Mouse (Mus musculus): ENCODE data around the gene Lmx1b. TPM values are rescaled to one million over a fixed set of nuclear protein-coding genes. Genes with fewer than 3 reads are reported as not detected.

Gene Lmx1b
- polyA plus RNA-seq, 1 experiment from 2014 or later, result 0.07 TPM

- Histone ChIP-seq H3K27ac (replicated peaks in 1 of 2; ENCODE audit: control insufficient read depth in 1 of 2, insufficient read depth in 1 of 2, low read depth in 2 of 2, low read length in 2 of 2) (no peak overlapping the region), H3K36me3 (ENCODE audit: control insufficient read depth, insufficient read depth, low read length) (no peaks in the 10 kb centered on the region), H3K9me3 (ENCODE audit: control insufficient read depth, low read length) (no peaks in the 10 kb centered on the region), H3K4me2 (ENCODE audit: low read length) (no peak overlapping the region), H3K4me1 (ENCODE audit: control insufficient read depth in 2 of 2, insufficient read depth in 2 of 2, low read length in 2 of 2) (peaks cover 2 to 10% of the 10 kb centered on the region in 2 experiments; a peak in 3 of 4 replicates), H3K9ac (ENCODE audit: low read length) (no peak overlapping the region), H3K27me3 (ENCODE audit: control insufficient read depth, insufficient read depth, low read length) (peaks cover 72% of the 10 kb centered on the region), H3K4me3 (ENCODE audit: control insufficient read depth in 1 of 2, insufficient read depth in 1 of 2, low read depth in 1 of 2, low read length in 2 of 2) (no peak overlapping the region)
- 7% methylated on average over 4 of the region's 4 CpGs for WGBS
- ATAC-seq (ENCODE audit: insufficient number of reproducible peaks, insufficient read depth, low FRiP score, low read depth), result no peak
These were observed 57.0 kb downstream of the Lmx1b start for GRCm38 (mm10) chr2:33583317-33583716.

- H3K9me3 ChIP-seq (ENCODE audit: control insufficient read depth, low read length), result no peaks in the 10 kb centered on the region
- H3K9ac ChIP-seq (ENCODE audit: low read length), result no peak overlapping the region
- H3K27me3 ChIP-seq (ENCODE audit: control insufficient read depth, insufficient read depth, low read length), result peaks cover 79% of the 10 kb centered on the region
- 5% methylated on average over 5 of the region's 5 CpGs for WGBS
- no peak overlapping the region for H3K27ac ChIP-seq (replicated peaks in 1 of 2; ENCODE audit: control insufficient read depth in 1 of 2, insufficient read depth in 1 of 2, low read depth in 2 of 2, low read length in 2 of 2)
- H3K4me1 ChIP-seq (ENCODE audit: control insufficient read depth in 2 of 2, insufficient read depth in 2 of 2, low read length in 2 of 2), result peaks cover 2 to 10% of the 10 kb centered on the region in 2 experiments; a peak in 3 of 4 replicates
- H3K4me2 ChIP-seq (ENCODE audit: low read length), result no peak overlapping the region
- no peak overlapping the region for H3K4me3 ChIP-seq (ENCODE audit: control insufficient read depth in 1 of 2, insufficient read depth in 1 of 2, low read depth in 1 of 2, low read length in 2 of 2)
- peak; percentile 13; the same call in 1 of the 2 replicates for ATAC-seq (ENCODE audit: insufficient number of reproducible peaks, insufficient read depth, low FRiP score, low read depth)
- H3K36me3 ChIP-seq (ENCODE audit: control insufficient read depth, insufficient read depth, low read length), result no peaks in the 10 kb centered on the region
These were observed 57.8 kb downstream of the Lmx1b start for GRCm38 (mm10) chr2:33582457-33583060.

- no peaks in the 10 kb centered on the region for H3K36me3 ChIP-seq (ENCODE audit: control insufficient read depth, insufficient read depth, low read length)
- no peaks in the 10 kb centered on the region for H3K9me3 ChIP-seq (ENCODE audit: control insufficient read depth, low read length)
- H3K4me3 ChIP-seq (ENCODE audit: control insufficient read depth in 1 of 2, insufficient read depth in 1 of 2, low read depth in 1 of 2, low read length in 2 of 2), result no peak overlapping the region
- peaks cover 83% of the 10 kb centered on the region for H3K27me3 ChIP-seq (ENCODE audit: control insufficient read depth, insufficient read depth, low read length)
- no peak overlapping the region for H3K27ac ChIP-seq (replicated peaks in 1 of 2; ENCODE audit: control insufficient read depth in 1 of 2, insufficient read depth in 1 of 2, low read depth in 2 of 2, low read length in 2 of 2)
- no peak overlapping the region for H3K4me2 ChIP-seq (ENCODE audit: low read length)
- ATAC-seq (ENCODE audit: insufficient number of reproducible peaks, insufficient read depth, low FRiP score, low read depth), result no peak
- H3K9ac ChIP-seq (ENCODE audit: low read length), result no peak overlapping the region
- WGBS, result 10% methylated on average over 8 of the region's 8 CpGs
- peaks cover 2 to 10% of the 10 kb centered on the region in 2 experiments; a peak in 3 of 4 replicates for H3K4me1 ChIP-seq (ENCODE audit: control insufficient read depth in 2 of 2, insufficient read depth in 2 of 2, low read length in 2 of 2)
These were observed 58.4 kb downstream of the Lmx1b start for GRCm38 (mm10) chr2:33581866-33582265.

- Histone ChIP-seq H3K4me2 (ENCODE audit: low read length) (peak overlapping the region; percentile 73), H3K9me3 (ENCODE audit: control insufficient read depth, low read length) (no peaks in the 10 kb centered on the region)
These were observed 58.9 kb downstream of the Lmx1b start for GRCm38 (mm10) chr2:33581449-33581777.

DNA sequence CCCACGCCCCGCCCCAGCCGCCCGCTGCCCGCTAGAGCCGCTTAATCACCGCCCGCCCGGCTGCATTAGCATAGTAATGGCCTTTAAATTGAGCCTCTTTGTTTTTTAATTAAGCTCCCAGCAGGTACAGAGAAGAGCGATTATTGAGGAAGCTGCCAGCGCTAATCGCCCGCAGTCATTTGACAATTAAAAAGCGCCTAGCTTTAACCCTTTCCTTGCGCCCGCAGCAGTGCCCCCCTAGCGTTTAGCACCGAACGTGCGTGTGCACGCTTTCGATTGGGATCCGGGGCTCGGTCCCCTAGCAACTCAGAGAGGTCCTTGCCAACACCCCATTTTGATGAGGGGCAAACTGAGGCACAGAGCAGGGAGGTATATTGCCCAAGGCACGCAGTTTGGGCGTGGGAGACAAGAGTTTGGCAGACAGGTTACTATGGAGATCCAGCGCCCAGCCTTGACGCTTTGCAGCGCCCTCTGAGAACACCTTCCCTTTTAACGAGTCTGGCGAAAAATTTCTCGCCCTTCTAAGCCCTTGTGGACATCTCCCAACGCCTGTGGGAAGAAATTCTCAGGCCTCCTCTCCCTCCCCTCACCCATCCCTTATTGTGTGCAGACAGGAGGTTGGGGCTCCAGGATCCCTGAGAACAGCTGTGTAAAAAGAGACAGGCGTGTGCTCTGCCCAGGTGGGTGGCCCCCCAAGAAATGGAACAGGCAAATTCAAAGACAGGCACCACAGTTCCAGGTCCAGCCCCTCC, 59.4 kb downstream of the Lmx1b start:
- Histone ChIP-seq H3K9ac (ENCODE audit: low read length) (peak overlapping the region; percentile 41; the same call in 1 of the 2 replicates), H3K9me3 (ENCODE audit: control insufficient read depth, low read length) (no peaks in the 10 kb centered on the region), H3K4me3 (ENCODE audit: control insufficient read depth in 1 of 2, insufficient read depth in 1 of 2, low read depth in 1 of 2, low read length in 2 of 2) (peak overlapping the region; percentile 28 to 36), H3K4me2 (ENCODE audit: low read length) (peak overlapping the region; percentile 73), H3K27ac (replicated peaks in 1 of 2; ENCODE audit: control insufficient read depth in 1 of 2, insufficient read depth in 1 of 2, low read depth in 2 of 2, low read length in 2 of 2) (no peak overlapping the region), H3K27me3 (ENCODE audit: control insufficient read depth, insufficient read depth, low read length) (peaks cover 92% of the 10 kb centered on the region), H3K4me1 (ENCODE audit: control insufficient read depth in 2 of 2, insufficient read depth in 2 of 2, low read length in 2 of 2) (peaks cover 2 to 10% of the 10 kb centered on the region in 2 experiments; a peak in 3 of 4 replicates), H3K36me3 (ENCODE audit: control insufficient read depth, insufficient read depth, low read length) (no peaks in the 10 kb centered on the region)
- 1% methylated on average over 34 of the region's 34 CpGs for WGBS
- ATAC-seq (ENCODE audit: insufficient number of reproducible peaks, insufficient read depth, low FRiP score, low read depth), result no peak

More at GRCm38 (mm10) chr2:33581449-33581777, 58.9 kb downstream of the Lmx1b start:
- no peak for ATAC-seq (ENCODE audit: insufficient number of reproducible peaks, insufficient read depth, low FRiP score, low read depth)
- WGBS, result 1% methylated on average over 6 of the region's 6 CpGs
- Histone ChIP-seq H3K27ac (replicated peaks in 1 of 2; ENCODE audit: control insufficient read depth in 1 of 2, insufficient read depth in 1 of 2, low read depth in 2 of 2, low read length in 2 of 2) (no peak overlapping the region), H3K4me1 (ENCODE audit: control insufficient read depth in 2 of 2, insufficient read depth in 2 of 2, low read length in 2 of 2) (peaks cover 2 to 10% of the 10 kb centered on the region in 2 experiments; a peak in 3 of 4 replicates), H3K4me3 (ENCODE audit: control insufficient read depth in 1 of 2, insufficient read depth in 1 of 2, low read depth in 1 of 2, low read length in 2 of 2) (peak overlapping the region in 1 of 2 experiments; percentile 36; a peak in 1 of 4 replicates), H3K36me3 (ENCODE audit: control insufficient read depth, insufficient read depth, low read length) (no peaks in the 10 kb centered on the region), H3K27me3 (ENCODE audit: control insufficient read depth, insufficient read depth, low read length) (peaks cover 87% of the 10 kb centered on the region), H3K9ac (ENCODE audit: low read length) (no peak overlapping the region)

DNA sequence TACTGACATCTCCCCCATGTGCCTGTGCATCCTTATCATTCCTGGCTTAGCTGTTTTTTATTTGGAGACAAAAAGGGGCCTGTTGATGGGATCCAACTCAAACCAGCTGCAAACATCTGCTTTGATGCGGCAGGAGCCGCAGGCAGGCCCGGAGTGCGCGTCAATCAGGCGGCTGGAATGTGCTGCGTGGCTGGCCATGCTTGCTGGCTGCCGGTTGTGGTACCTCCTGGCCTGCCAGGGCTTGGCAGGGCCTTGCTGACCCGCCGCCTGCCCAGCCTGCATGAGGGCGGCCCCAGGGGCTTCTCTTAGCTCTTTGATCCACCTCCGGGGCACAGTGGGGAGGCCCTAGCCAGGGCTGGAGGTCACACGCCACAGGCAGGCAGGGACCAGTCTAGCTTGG, 64.9 kb downstream of the Lmx1b start:
- no peaks in the 10 kb centered on the region for H3K9me3 ChIP-seq (ENCODE audit: control insufficient read depth, low read length)
- 17% methylated on average over 13 of the region's 13 CpGs for WGBS
- no peaks in the 10 kb centered on the region for H3K4me1 ChIP-seq (ENCODE audit: control insufficient read depth in 2 of 2, insufficient read depth in 2 of 2, low read length in 2 of 2)
- H3K9ac ChIP-seq (ENCODE audit: low read length), result no peak overlapping the region
- no peak overlapping the region for H3K4me2 ChIP-seq (ENCODE audit: low read length)
- no peak overlapping the region for H3K4me3 ChIP-seq (ENCODE audit: control insufficient read depth in 1 of 2, insufficient read depth in 1 of 2, low read depth in 1 of 2, low read length in 2 of 2)
- H3K36me3 ChIP-seq (ENCODE audit: control insufficient read depth, insufficient read depth, low read length), result no peaks in the 10 kb centered on the region
- no peak overlapping the region for H3K27ac ChIP-seq (replicated peaks in 1 of 2; ENCODE audit: control insufficient read depth in 1 of 2, insufficient read depth in 1 of 2, low read depth in 2 of 2, low read length in 2 of 2)
- peaks cover 77% of the 10 kb centered on the region for H3K27me3 ChIP-seq (ENCODE audit: control insufficient read depth, insufficient read depth, low read length)
- no peak for ATAC-seq (ENCODE audit: insufficient number of reproducible peaks, insufficient read depth, low FRiP score, low read depth)

GRCm38 (mm10) chr2:33573075-33573474, 67.2 kb downstream of the Lmx1b start:
- no peak overlapping the region for H3K27ac ChIP-seq (replicated peaks in 1 of 2; ENCODE audit: control insufficient read depth in 1 of 2, insufficient read depth in 1 of 2, low read depth in 2 of 2, low read length in 2 of 2)
- no peaks in the 10 kb centered on the region for H3K9me3 ChIP-seq (ENCODE audit: control insufficient read depth, low read length)
- ATAC-seq (ENCODE audit: insufficient number of reproducible peaks, insufficient read depth, low FRiP score, low read depth), result no peak
- H3K4me1 ChIP-seq (ENCODE audit: control insufficient read depth in 2 of 2, insufficient read depth in 2 of 2, low read length in 2 of 2), result no peaks in the 10 kb centered on the region
- H3K36me3 ChIP-seq (ENCODE audit: control insufficient read depth, insufficient read depth, low read length), result no peaks in the 10 kb centered on the region
- no peak overlapping the region for H3K9ac ChIP-seq (ENCODE audit: low read length)
- H3K27me3 ChIP-seq (ENCODE audit: control insufficient read depth, insufficient read depth, low read length), result peaks cover 79% of the 10 kb centered on the region
- no peak overlapping the region for H3K4me2 ChIP-seq (ENCODE audit: low read length)
- 88% methylated on average over 7 of the region's 7 CpGs for WGBS
- no peak overlapping the region for H3K4me3 ChIP-seq (ENCODE audit: control insufficient read depth in 1 of 2, insufficient read depth in 1 of 2, low read depth in 1 of 2, low read length in 2 of 2)

Measured in heart, embryonic 14.5 days (tissue).